Mouse (Mus musculus) layer of hippocampus, postnatal 10 days (tissue): Measurements from ENCODE around the gene Gm28845. TPM values are rescaled to one million over a fixed set of nuclear protein-coding genes. Genes with fewer than 3 reads are reported as not detected.

Source experiments
- DNase-seq, 2 experiments: peaks; one replicate each; pipeline ENCODE4 v3.0.0; 2021; ENCODE audit warnings: low spot score in 2 of 2
- long read RNA-seq: library from polyadenylated mRNA; stranded (forward); transcript quantifications from one replicate; pipeline ENCODE4 v2.0.0, GENCODE M21; 2023
- total RNA-seq, 2 experiments: library from RNA; stranded (reverse); gene quantifications; 2 replicates each; pipeline ENCODE4 v1.2.3; 2021

Gene Gm28845
- 1 to 10 TPM in 1 of 2 experiments, not detected in 1; 2.2 TPM for total RNA-seq
- long read RNA-seq = 0 reads

- no peak for DNase-seq
Observed at GRCm38 (mm10) chr1:65119438-65119837, at the start of gene Gm28845. TSS of gene Gm28845 (minus strand) at chr1:65119558.

- DNase-seq = no peak
Observed at GRCm38 (mm10) chr1:65167496-65167895, 48.1 kb upstream of the Gm28845 start.

- DNase-seq = peak; percentile 19 to 33
Observed at GRCm38 (mm10) chr1:65162210-65162609, 42.9 kb upstream of the Gm28845 start.

GRCm38 (mm10) chr1:65156111-65156510 lies 36.8 kb upstream of the Gm28845 start:
- DNase-seq = no peak

GRCm38 (mm10) chr1:65154814-65155213 lies 35.5 kb upstream of the Gm28845 start:
- no peak for DNase-seq

- no peak for DNase-seq
Observed at GRCm38 (mm10) chr1:65147971-65148370, 28.6 kb upstream of the Gm28845 start.

- DNase-seq = no peak
Observed at GRCm38 (mm10) chr1:65147326-65147725, 28.0 kb upstream of the Gm28845 start.

GRCm38 (mm10) chr1:65146601-65147000 lies 27.2 kb upstream of the Gm28845 start:
- no peak for DNase-seq

GRCm38 (mm10) chr1:65144783-65145182 lies 25.4 kb upstream of the Gm28845 start:
- no peak for DNase-seq

GRCm38 (mm10) chr1:65137560-65137959 lies 18.2 kb upstream of the Gm28845 start:
- no peak for DNase-seq

- DNase-seq = no peak
Observed at GRCm38 (mm10) chr1:65132833-65133232, 13.5 kb upstream of the Gm28845 start.

- DNase-seq = no peak
Observed at GRCm38 (mm10) chr1:65131671-65132070, 12.3 kb upstream of the Gm28845 start.

GRCm38 (mm10) chr1:65130226-65130625 lies 10.9 kb upstream of the Gm28845 start:
- no peak for DNase-seq

GRCm38 (mm10) chr1:65129634-65130180 lies 10.3 kb upstream of the Gm28845 start:
- DNase-seq = no peak

- DNase-seq = peak; percentile 18 to 45
Observed at GRCm38 (mm10) chr1:65122574-65123372, 3.4 kb upstream of the Gm28845 start, which contains the start of gene D630023F18Rik. TSS of gene D630023F18Rik (minus strand) at chr1:65123214.

- no peak for DNase-seq
Observed at GRCm38 (mm10) chr1:65118150-65118913, 1.0 kb downstream of the Gm28845 start.

GRCm38 (mm10) chr1:65113536-65114172 lies 5.7 kb downstream of the Gm28845 start:
- no peak for DNase-seq

- no peak for DNase-seq
Observed at GRCm38 (mm10) chr1:65112807-65113196, 6.6 kb downstream of the Gm28845 start.

- peak; percentile 76 to 79 for DNase-seq
Observed at GRCm38 (mm10) chr1:65112031-65112806, 7.1 kb downstream of the Gm28845 start.

GRCm38 (mm10) chr1:65109756-65110435 lies 9.5 kb downstream of the Gm28845 start:
- DNase-seq = no peak
